Mouse (Mus musculus) ES-E14 (cell line): ENCODE measurements around the gene Plbd2. TPM values are rescaled to one million over a fixed set of nuclear protein-coding genes. Genes with fewer than 3 reads are reported as not detected.

Experiments used
- DNase-seq: peaks from one replicate; pipeline ENCODE4 v3.0.0-alpha.2; 2013; ENCODE audit warnings: low read depth, low spot score
- H3K27ac ChIP-seq: 2 replicates; pipeline ENCODE4 v1.5.1; 2012; ENCODE audit warnings: low read depth, mild to moderate bottlenecking, low read length, moderate library complexity, mixed read lengths; ENCODE audit not compliant: poor library complexity, insufficient read depth, severe bottlenecking
- H3K36me3 ChIP-seq: 2 replicates; pipeline ENCODE4 v1.6.1; 2012; ENCODE audit warnings: mild to moderate bottlenecking, low read length, moderate library complexity, mixed read lengths; ENCODE audit not compliant: control insufficient read depth, poor library complexity, insufficient read depth, severe bottlenecking
- H3K4me1 ChIP-seq, 2 experiments: fragments of 150-350 bp in 1 of 2; sonication (generic) in 1 of 2; 2 replicates each; pipeline ENCODE4 v1.6.1; 2012; ENCODE audit warnings: low read length in 2 of 2, mild to moderate bottlenecking in 1 of 2, mixed read lengths in 1 of 2; ENCODE audit not compliant: control insufficient read depth in 2 of 2, insufficient read depth in 2 of 2, poor library complexity in 1 of 2
- H3K4me3 ChIP-seq, 2 experiments: fragments of 150-350 bp in 1 of 2; sonication (generic) in 1 of 2; 2 replicates each; pipeline ENCODE4 v1.5.1; 2012; ENCODE audit warnings: low read length in 2 of 2, low read depth in 1 of 2, mild to moderate bottlenecking in 1 of 2, mixed read lengths in 1 of 2; ENCODE audit not compliant: insufficient read depth in 1 of 2, poor library complexity in 1 of 2, severe bottlenecking in 1 of 2
- H3K9ac ChIP-seq: 2 replicates; pipeline ENCODE4 v1.6.1; 2012; ENCODE audit warnings: low read depth, mild to moderate bottlenecking, low read length, mixed read lengths; ENCODE audit not compliant: poor library complexity, insufficient read depth, severe bottlenecking
- H3K9me3 ChIP-seq: fragments of 150-350 bp; sonication (generic); 2 replicates; pipeline ENCODE4 v1.6.1; 2012; ENCODE audit warnings: low read depth, mild to moderate bottlenecking, low read length; ENCODE audit not compliant: control insufficient read depth, insufficient read depth
- CHD2 ChIP-seq: IDR thresholded peaks from 2 replicates; pipeline ENCODE4 v1.6.1; 2014; ENCODE audit warnings: mild to moderate bottlenecking, low read depth, low read length, inconsistent platforms
- HCFC1 ChIP-seq: IDR thresholded peaks from 2 replicates; pipeline ENCODE4 v1.6.1; 2012; ENCODE audit warnings: low read length, inconsistent platforms, borderline replicate concordance; ENCODE audit not compliant: insufficient read depth
- MAFK ChIP-seq: IDR thresholded peaks from 2 replicates; pipeline ENCODE4 v1.6.1; 2014; ENCODE audit warnings: mild to moderate bottlenecking, low read depth, low read length, inconsistent platforms; ENCODE audit not compliant: insufficient read depth
- ZC3H11A ChIP-seq: IDR thresholded peaks from 2 replicates; pipeline ENCODE4 v1.6.1; 2012; ENCODE audit warnings: low read depth, mild to moderate bottlenecking, inconsistent platforms, low read length, borderline replicate concordance
- ZNF384 ChIP-seq: IDR thresholded peaks from 2 replicates; pipeline ENCODE4 v1.6.1; 2012; ENCODE audit warnings: low read depth, low read length, inconsistent platforms
- in situ Hi-C, 2 experiments: fragments of 600-800 bp; cut with MboI; formaldehyde crosslinking; loops; one replicate each; pipeline ENCODE4 v1.15.1; 2025; ENCODE audit warnings: low sequenced_read_pairs in 2 of 2, inconsistent platforms in 1 of 2; ENCODE audit not compliant: unreplicated experiment in 2 of 2
- total RNA-seq: library from RNA; depleted of rRNA; stranded (reverse); fragments of 300-350 nt; gene quantifications from 2 replicates; pipeline ENCODE4 v1.2.3, GENCODE M21; 2012

The Plbd2 gene
- total RNA-seq, 1 experiment = 35.3 TPM

GRCm38 (mm10) chr5:120438469-120438868, 65.0 kb downstream of the Plbd2 start:
- no peak for DNase-seq
- no peak for TF ChIP-seq HCFC1
- TF ChIP-seq CHD2 = no peak
- no peak for TF ChIP-seq ZC3H11A
- no peak for TF ChIP-seq MAFK
- TF ChIP-seq ZNF384 = no peak
- in situ Hi-C loops = loop anchor here in 1 of 2 experiments (10.0 kb wide), 1 partner anchor 634 kb away; no protein-coding TSS in a partner anchor
- no peaks in the 10 kb centered on the region for H3K9me3 ChIP-seq
- H3K36me3 ChIP-seq = no peaks in the 10 kb centered on the region
- peaks cover 0 to 3% of the 10 kb centered on the region in 2 experiments; a peak in 1 of 4 replicates for H3K4me1 ChIP-seq
- H3K27ac ChIP-seq = no peak overlapping the region
- H3K4me3 ChIP-seq = no peak overlapping the region; a peak in 1 of 4 replicates
- H3K9ac ChIP-seq = no peak overlapping the region

- Histone ChIP-seq H3K4me1 (peaks cover 0 to 3% of the 10 kb centered on the region in 2 experiments; a peak in 1 of 4 replicates), H3K9ac (no peak overlapping the region; the same call in 1 of the 2 replicates), H3K27ac (no peak overlapping the region), H3K4me3 (peak overlapping the region; percentile 9 to 14; a peak in 2 of 4 replicates), H3K36me3 (no peaks in the 10 kb centered on the region), H3K9me3 (no peaks in the 10 kb centered on the region)
- in situ Hi-C loops = loop anchor here in 1 of 2 experiments (10.0 kb wide), 1 partner anchor 633 kb away; no protein-coding TSS in a partner anchor
- no peak for DNase-seq
- TF ChIP-seq CHD2 (no peak), ZNF384 (no peak), HCFC1 (no peak), MAFK (no peak), ZC3H11A (no peak)
These were observed 65.4 kb downstream of the Plbd2 start for GRCm38 (mm10) chr5:120437986-120438385.

- TF ChIP-seq ZNF384 (peak; percentile 87), CHD2 (no peak)
- H3K36me3 ChIP-seq = no peaks in the 10 kb centered on the region
- no peak overlapping the region for H3K9ac ChIP-seq
- H3K9me3 ChIP-seq = no peaks in the 10 kb centered on the region
- H3K4me1 ChIP-seq = peaks cover 0 to 3% of the 10 kb centered on the region in 2 experiments; a peak in 1 of 4 replicates
- H3K27ac ChIP-seq = no peak overlapping the region
- in situ Hi-C loops = loop anchor here in 1 of 2 experiments (10.0 kb wide), 1 partner anchor 633 kb away; no protein-coding TSS in a partner anchor
- DNase-seq = no peak
- peak overlapping the region in 1 of 2 experiments; percentile 14; a peak in 2 of 4 replicates for H3K4me3 ChIP-seq
These were observed 65.9 kb downstream of the Plbd2 start for GRCm38 (mm10) chr5:120437539-120437938.

GRCm38 (mm10) chr5:120436885-120437495, 66.4 kb downstream of the Plbd2 start:
- Histone ChIP-seq H3K4me1 (peaks cover 0 to 3% of the 10 kb centered on the region in 2 experiments; a peak in 1 of 4 replicates), H3K4me3 (no peak overlapping the region; a peak in 2 of 4 replicates), H3K27ac (no peak overlapping the region)

More at GRCm38 (mm10) chr5:120436885-120437495, 66.4 kb downstream of the Plbd2 start:
- Histone ChIP-seq H3K36me3 (no peaks in the 10 kb centered on the region), H3K9ac (no peak overlapping the region), H3K9me3 (no peaks in the 10 kb centered on the region)
- TF ChIP-seq CHD2 (no peak), ZNF384 (no peak), HCFC1 (no peak), MAFK (no peak), ZC3H11A (no peak)
- no peak for DNase-seq
- in situ Hi-C loops = loop anchor here in 1 of 2 experiments (10.0 kb wide), 1 partner anchor 632 kb away; no protein-coding TSS in a partner anchor
